Mouse (Mus musculus) bone marrow macrophage, adult 2 months (primary cell): Measurements from ENCODE around the gene Pcsk2. TPM values are rescaled to one million over a fixed set of nuclear protein-coding genes. Genes with fewer than 3 reads are reported as not detected.

ENCODE experiments used
- H3K27ac ChIP-seq: 2 replicates; pipeline ENCODE4 v1.5.1; 2012; ENCODE audit warnings: low read depth, low read length; ENCODE audit not compliant: insufficient read depth
- H3K4me1 ChIP-seq: 2 replicates; pipeline ENCODE4 v1.6.1; 2012; ENCODE audit warnings: low read length; ENCODE audit not compliant: control insufficient read depth, insufficient read depth
- H3K4me3 ChIP-seq: 2 replicates; pipeline ENCODE4 v1.5.1; 2012; ENCODE audit warnings: mild to moderate bottlenecking, low read length, moderate library complexity; ENCODE audit not compliant: insufficient read depth
- CTCF ChIP-seq: IDR thresholded peaks from 2 replicates; pipeline ENCODE4 v1.5.1; 2012; ENCODE audit warnings: low read depth, mild to moderate bottlenecking, low read length, moderate library complexity
- POLR2A ChIP-seq: IDR thresholded peaks from 2 replicates; pipeline ENCODE4 v1.6.1; 2012; ENCODE audit warnings: mild to moderate bottlenecking, low read depth, low read length, borderline replicate concordance
- polyA plus RNA-seq: library from polyadenylated mRNA; stranded (reverse); fragments of >200 nt; gene quantifications from 2 replicates; pipeline ENCODE4 v1.2.4, GENCODE M21; 2012; ENCODE audit not compliant: missing spikeins, insufficient read depth, insufficient read length

Pcsk2 gene
- polyA plus RNA-seq, 1 experiment: not detected

DNA sequence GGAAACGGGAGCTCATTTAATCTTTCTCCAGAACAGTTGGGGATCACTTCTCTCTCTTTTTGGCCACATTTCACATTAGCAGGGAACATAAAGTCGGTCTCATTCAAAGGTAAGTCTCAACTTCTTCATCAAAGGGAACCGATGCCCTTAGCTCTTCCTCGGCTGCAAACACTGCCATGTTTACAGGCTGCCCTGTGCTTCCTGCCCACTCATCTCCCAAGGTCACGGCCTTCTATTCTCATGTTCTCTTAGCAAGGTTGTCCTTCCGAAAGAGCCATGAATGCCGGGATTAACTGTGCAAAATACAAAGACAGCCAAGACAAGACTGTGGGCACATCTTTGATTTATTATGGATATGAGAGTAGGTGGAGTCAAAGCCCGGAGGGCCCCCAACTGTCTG, 178.8 kb downstream of the Pcsk2 start:
- Histone ChIP-seq H3K4me3 (no peak overlapping the region), H3K27ac (no peak overlapping the region), H3K4me1 (no peaks in the 10 kb centered on the region)
- no peak for TF ChIP-seq POLR2A
- TF ChIP-seq CTCF: no peak

GRCm38 (mm10) chr2:143732501-143732900, 186.5 kb downstream of the Pcsk2 start:
- H3K27ac ChIP-seq: no peak overlapping the region
- H3K4me1 ChIP-seq: no peaks in the 10 kb centered on the region
- TF ChIP-seq POLR2A: no peak
- no peak for TF ChIP-seq CTCF
- H3K4me3 ChIP-seq: no peak overlapping the region

DNA sequence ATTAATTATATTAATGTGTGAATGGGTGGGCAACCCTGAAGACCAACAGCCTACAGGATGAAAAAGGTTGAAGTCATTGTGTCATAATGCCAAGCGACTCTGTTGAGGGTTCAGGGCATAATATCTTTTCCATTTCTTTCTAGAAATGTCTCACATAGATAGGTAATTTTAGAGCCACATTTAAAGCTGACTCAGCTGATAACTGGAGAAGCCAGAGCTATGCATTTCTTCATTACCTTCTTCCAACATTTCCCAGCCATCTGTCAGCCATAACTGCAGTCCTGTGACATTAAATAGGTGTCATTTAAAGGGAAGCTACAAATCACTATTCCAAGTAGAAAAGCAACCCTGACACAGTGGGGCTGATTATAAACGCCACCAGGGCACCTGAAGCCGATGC, 189.5 kb downstream of the Pcsk2 start:
- TF ChIP-seq CTCF: no peak
- TF ChIP-seq POLR2A: no peak
- no peaks in the 10 kb centered on the region for H3K4me1 ChIP-seq
- H3K27ac ChIP-seq: no peak overlapping the region
- H3K4me3 ChIP-seq: no peak overlapping the region

DNA sequence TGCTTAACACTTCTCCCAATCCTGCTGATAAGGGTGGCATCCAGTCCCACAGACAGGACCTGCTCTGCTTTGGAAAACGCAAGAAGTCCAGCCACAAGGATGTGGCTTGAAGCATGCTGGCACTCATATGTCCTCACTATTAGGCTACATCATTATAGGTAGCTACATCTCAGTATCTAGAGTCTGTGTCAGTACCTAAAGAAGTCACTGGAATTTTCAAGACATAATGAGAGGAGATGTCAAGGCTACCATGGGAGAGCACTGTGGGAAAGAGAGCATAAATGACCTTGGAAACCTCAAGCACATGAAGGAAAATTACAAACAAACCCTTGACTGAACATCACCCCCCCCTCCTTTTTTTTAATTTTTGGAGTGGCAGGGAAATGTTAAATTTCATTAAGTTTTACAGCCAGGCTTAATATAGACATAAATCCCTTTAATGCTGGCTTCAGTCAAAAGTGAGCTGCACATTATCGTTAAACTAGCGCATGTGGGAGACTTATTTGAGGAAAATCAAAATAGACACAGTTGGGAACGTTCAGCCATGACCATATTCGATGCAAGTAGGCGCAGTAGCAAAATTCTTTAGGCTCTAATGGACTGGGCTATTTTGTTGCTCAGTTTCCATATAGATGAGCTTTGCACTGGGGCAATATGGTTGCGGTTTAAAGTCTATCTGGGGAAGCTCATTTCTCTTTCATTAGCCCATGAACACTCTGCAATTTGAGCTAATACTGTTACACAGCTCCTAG, 193.7 kb downstream of the Pcsk2 start:
- H3K27ac ChIP-seq: no peak overlapping the region
- no peak overlapping the region for H3K4me3 ChIP-seq
- no peaks in the 10 kb centered on the region for H3K4me1 ChIP-seq
- TF ChIP-seq CTCF (no peak), POLR2A (no peak)

GRCm38 (mm10) chr2:143742436-143742835, 196.5 kb downstream of the Pcsk2 start:
- H3K27ac ChIP-seq: no peak overlapping the region
- H3K4me1 ChIP-seq: no peaks in the 10 kb centered on the region
- no peak overlapping the region for H3K4me3 ChIP-seq
- no peak for TF ChIP-seq CTCF
- TF ChIP-seq POLR2A: no peak

GRCm38 (mm10) chr2:143743081-143743480, 197.1 kb downstream of the Pcsk2 start:
- H3K4me3 ChIP-seq: no peak overlapping the region
- no peaks in the 10 kb centered on the region for H3K4me1 ChIP-seq
- no peak overlapping the region for H3K27ac ChIP-seq
- TF ChIP-seq POLR2A: no peak
- TF ChIP-seq CTCF: no peak

- TF ChIP-seq POLR2A: no peak
- TF ChIP-seq CTCF: no peak
- H3K4me1 ChIP-seq: no peaks in the 10 kb centered on the region
These were observed 206.3 kb downstream of the Pcsk2 start for GRCm38 (mm10) chr2:143752051-143752788.

DNA sequence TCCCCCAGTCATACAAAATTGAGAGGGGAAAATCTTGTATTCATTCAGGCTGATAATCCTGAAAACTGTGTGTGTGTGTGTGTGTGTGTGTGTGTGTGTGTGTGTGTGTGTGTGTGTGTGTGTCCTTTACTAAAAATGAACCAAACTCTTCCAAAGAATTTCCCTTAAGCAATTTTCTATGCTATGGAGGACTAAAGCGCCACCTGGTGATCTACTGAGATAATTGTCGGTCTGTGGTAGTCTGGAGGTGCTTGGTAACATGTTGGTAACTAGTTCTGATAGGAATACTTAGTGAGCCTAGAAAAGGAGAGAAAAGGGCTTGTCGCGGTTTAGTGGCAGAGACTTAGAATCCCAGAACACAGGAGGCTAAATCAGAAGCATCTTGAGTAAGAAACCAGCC, 230.5 kb downstream of the Pcsk2 start:
- TF ChIP-seq CTCF (no peak), POLR2A (no peak)
- H3K27ac ChIP-seq: no peak overlapping the region

More at GRCm38 (mm10) chr2:143752051-143752788, 206.3 kb downstream of the Pcsk2 start:
- no peak overlapping the region for H3K27ac ChIP-seq
- no peak overlapping the region for H3K4me3 ChIP-seq

GRCm38 (mm10) chr2:143780310-143780709, 234.4 kb downstream of the Pcsk2 start:
- no peaks in the 10 kb centered on the region for H3K4me1 ChIP-seq
- no peak overlapping the region for H3K27ac ChIP-seq
- no peak overlapping the region for H3K4me3 ChIP-seq
- TF ChIP-seq CTCF (no peak), POLR2A (no peak)

More for the DNA sequence above, 230.5 kb downstream of the Pcsk2 start:
- Histone ChIP-seq H3K4me3 (no peak overlapping the region), H3K4me1 (no peaks in the 10 kb centered on the region)

DNA sequence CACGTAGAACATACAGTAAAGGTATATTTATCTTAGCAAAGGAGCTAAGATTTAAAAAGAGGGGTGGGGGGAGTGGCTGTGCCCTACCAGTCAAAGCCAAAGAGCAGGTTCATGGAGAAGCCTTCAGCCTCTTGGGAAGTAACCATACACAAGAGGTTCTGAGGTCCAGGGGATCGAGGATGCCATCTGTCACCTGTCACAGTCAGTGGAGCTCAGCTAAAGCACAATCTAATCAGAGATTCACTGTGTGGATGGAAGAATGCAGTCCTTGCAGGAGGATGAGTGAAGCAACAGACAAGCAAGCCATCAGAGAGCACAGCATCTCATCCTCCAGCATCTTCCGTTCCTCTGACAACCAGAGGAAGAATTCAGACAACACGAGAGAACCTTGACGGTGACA, 244.0 kb downstream of the Pcsk2 start:
- TF ChIP-seq CTCF (no peak), POLR2A (no peak)
- H3K27ac ChIP-seq: no peak overlapping the region
- H3K4me1 ChIP-seq: no peaks in the 10 kb centered on the region
- H3K4me3 ChIP-seq: no peak overlapping the region

DNA sequence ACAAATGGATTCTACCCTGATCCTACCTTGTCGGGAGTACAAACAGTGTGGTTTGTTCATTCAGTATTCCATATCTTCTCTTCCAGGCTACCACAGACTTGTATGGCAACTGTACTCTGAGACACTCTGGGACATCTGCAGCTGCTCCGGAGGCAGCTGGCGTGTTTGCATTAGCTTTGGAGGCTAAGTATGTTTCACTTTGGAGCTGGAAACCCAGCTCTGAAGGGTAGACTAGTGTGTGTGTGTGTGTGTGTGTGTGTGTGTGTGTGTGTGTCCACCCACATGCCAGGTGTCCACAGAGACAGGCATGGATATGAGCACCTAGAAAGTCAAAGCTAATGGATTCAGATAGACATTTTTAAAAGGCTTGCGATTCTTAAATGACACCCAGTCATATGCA, 249.9 kb downstream of the Pcsk2 start:
- Histone ChIP-seq H3K27ac (no peak overlapping the region), H3K4me1 (no peaks in the 10 kb centered on the region), H3K4me3 (no peak overlapping the region)
- TF ChIP-seq CTCF (no peak), POLR2A (no peak)
